Mouse (Mus musculus) leukemia stem cell, adult 10-12 weeks (primary cell): ENCODE results near the gene Shcbp1. TPM values are rescaled to one million over a fixed set of nuclear protein-coding genes. Genes with fewer than 3 reads are reported as not detected.

ENCODE experiments used
- polyA plus RNA-seq: library from polyadenylated mRNA; stranded (reverse); fragments of >175 nt; gene quantifications from 2 replicates; pipeline ENCODE4 v1.2.3, GENCODE M21; 2012; ENCODE audit warnings: low replicate concordance

Gene Shcbp1
- 0.10 and 2.4 TPM in 2 replicates for polyA plus RNA-seq

GRCm38 (mm10) chr8:4779254-4780055 is at the start of gene Shcbp1:
TSS of gene Shcbp1 (minus strand) at chr8:4779567.

Other genes starting within 250 kb of the Shcbp1 start
- gene Zfp958, start 166.4 kb downstream of the Shcbp1 start, polyA plus RNA-seq = 0.89 TPM in 1 of 2 replicates, not detected in the other